Mouse (Mus musculus) limb, embryonic 11.5 days (tissue): ENCODE measurements at regions not wholly inside any gene's neighbourhood (a gene's known extent, or its start where the extent isn't known, plus 50 kb on each side); places are given as distances from the start of the nearest gene placed in this dataset.
A peak's percentile ranks its signal among the peaks of the same experiment; 100 is the strongest.

Experiments used
- ATAC-seq: fragments of 200-750 bp; cut with Nextera tagmentation; 2 replicates; pipeline ENCODE4 v1.8.0; 2017; ENCODE audit warnings: low read depth; ENCODE audit not compliant: insufficient number of reproducible peaks, low FRiP score, low TSS enrichment
- DNase-seq: peaks from one replicate; pipeline ENCODE4 v3.0.0-alpha.2; 2015; ENCODE audit warnings: low spot score
- H3K27ac ChIP-seq: fragments of 300-500 bp; sonication (generic); replicated peaks from 2 replicates; pipeline ENCODE4 v1.5.1; 2014; ENCODE audit warnings: low read depth, mild to moderate bottlenecking, low read length
- H3K27me3 ChIP-seq: fragments of 300-500 bp; sonication (generic); 2 replicates; pipeline ENCODE4 v1.6.1; 2014; ENCODE audit warnings: mild to moderate bottlenecking, low read length, mixed read lengths; ENCODE audit not compliant: control insufficient read depth, insufficient read depth
- H3K36me3 ChIP-seq: fragments of 300-500 bp; sonication (generic); 2 replicates; pipeline ENCODE4 v1.6.1; 2014; ENCODE audit warnings: mild to moderate bottlenecking, low read length, moderate library complexity, mixed read lengths; ENCODE audit not compliant: control insufficient read depth, insufficient read depth
- H3K4me1 ChIP-seq: fragments of 300-500 bp; sonication (generic); 2 replicates; pipeline ENCODE4 v1.6.1; 2014; ENCODE audit warnings: low read length, mixed read lengths; ENCODE audit not compliant: control insufficient read depth, insufficient read depth
- H3K4me2 ChIP-seq: fragments of 300-500 bp; sonication (generic); 2 replicates; pipeline ENCODE4 v1.6.1; 2014; ENCODE audit warnings: low read depth, mild to moderate bottlenecking, moderate library complexity; ENCODE audit not compliant: severe bottlenecking
- H3K4me3 ChIP-seq: fragments of 300-500 bp; sonication (generic); 2 replicates; pipeline ENCODE4 v1.5.1; 2014; ENCODE audit warnings: low read depth, low read length
- H3K9ac ChIP-seq: fragments of 300-500 bp; sonication (generic); 2 replicates; pipeline ENCODE4 v1.6.1; 2014; ENCODE audit warnings: mild to moderate bottlenecking, low read length
- H3K9me3 ChIP-seq: fragments of 300-500 bp; sonication (generic); 2 replicates; pipeline ENCODE4 v1.6.1; 2016; ENCODE audit warnings: low read length; ENCODE audit not compliant: control insufficient read depth
- WGBS: fragments of 180-500 bp; shearing (Covaris S2); extraction: QIAGEN DNeasy Blood & Tissue Kit; methylation state at CpG from one replicate; pipeline ENCODE4 v1.1.7; 2014; 5-methylcytosine and 5-hydroxymethylcytosine counted together

GRCm38 (mm10) chr6:101473956-101474355 is 96.3 kb upstream of the Pdzrn3 start:
- no peaks in the 10 kb centered on the region for H3K4me1 ChIP-seq
- DNase-seq (no peak), ATAC-seq (no peak)
- no peaks in the 10 kb centered on the region for H3K27me3 ChIP-seq
- WGBS: 77% methylated on average over 1 of the region's 1 CpGs
- H3K4me2 ChIP-seq: no peak overlapping the region
- no peak overlapping the region for H3K4me3 ChIP-seq
- H3K9ac ChIP-seq: no peak overlapping the region
- H3K27ac ChIP-seq: no peak overlapping the region
- H3K9me3 ChIP-seq: no peaks in the 10 kb centered on the region
- no peaks in the 10 kb centered on the region for H3K36me3 ChIP-seq

DNA sequence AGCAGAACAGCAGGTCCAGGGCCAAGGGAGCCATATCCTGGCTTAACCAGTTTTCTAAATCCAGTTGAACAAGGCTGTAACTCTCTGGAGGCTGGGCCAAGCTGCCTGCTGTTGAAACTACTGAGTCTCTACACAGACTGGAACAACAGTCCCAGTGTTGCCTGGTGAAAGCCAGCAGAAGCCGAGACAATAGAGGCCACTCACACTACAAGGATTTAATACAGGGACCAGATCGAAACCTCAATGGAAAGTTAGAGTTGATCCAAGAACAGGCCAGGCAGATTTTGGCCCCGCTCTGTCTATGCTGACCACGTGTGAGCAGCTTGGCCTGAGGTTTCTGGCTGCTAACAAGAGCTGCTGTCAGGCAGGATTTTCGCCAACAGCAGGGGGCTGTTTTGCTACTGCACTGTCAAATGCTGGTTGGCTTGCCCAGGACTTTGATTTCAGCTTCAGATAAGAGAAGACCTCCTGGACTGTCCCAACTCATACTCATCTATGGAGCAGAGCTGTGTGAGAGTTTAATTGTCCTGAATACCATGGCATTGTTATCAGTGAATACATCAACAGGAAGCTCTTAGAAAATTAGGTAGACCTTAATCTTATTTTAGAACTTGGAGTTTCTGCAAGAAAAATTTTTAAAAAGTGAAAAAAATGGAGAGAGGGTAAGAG is 95.7 kb upstream of the Pdzrn3 start:
- Histone ChIP-seq H3K27me3 (no peaks in the 10 kb centered on the region), H3K36me3 (no peaks in the 10 kb centered on the region), H3K9ac (no peak overlapping the region), H3K9me3 (no peaks in the 10 kb centered on the region), H3K4me1 (no peaks in the 10 kb centered on the region), H3K4me2 (no peak overlapping the region), H3K27ac (no peak overlapping the region), H3K4me3 (no peak overlapping the region)
- 35% methylated on average over 5 of the region's 5 CpGs for WGBS
- ATAC-seq: 0 out of 2 replicates have a peak, but pooled peaks have one; percentile 44
- DNase-seq: peak; percentile 36

DNA sequence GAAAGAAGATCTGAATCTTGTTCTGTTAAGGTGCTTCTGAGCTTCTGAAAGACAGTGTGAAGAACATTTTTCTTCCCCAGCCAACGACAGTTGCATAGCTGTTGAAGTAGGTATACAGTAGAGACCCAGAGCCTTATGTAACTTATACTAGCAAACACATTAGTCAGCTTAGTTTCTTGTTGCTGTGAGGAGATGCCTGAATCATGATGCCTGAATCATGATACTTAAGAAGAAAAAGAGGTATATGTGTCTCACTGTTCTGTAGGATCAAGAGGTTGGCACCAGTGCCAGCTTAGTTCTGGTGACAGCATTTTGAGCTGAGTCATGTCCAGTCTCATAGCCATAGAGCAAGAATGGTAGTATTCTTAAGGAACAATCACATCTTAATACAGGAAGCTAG is 87.2 kb upstream of the Pdzrn3 start:
- DNase-seq: no peak
- H3K27me3 ChIP-seq: no peaks in the 10 kb centered on the region

DNA sequence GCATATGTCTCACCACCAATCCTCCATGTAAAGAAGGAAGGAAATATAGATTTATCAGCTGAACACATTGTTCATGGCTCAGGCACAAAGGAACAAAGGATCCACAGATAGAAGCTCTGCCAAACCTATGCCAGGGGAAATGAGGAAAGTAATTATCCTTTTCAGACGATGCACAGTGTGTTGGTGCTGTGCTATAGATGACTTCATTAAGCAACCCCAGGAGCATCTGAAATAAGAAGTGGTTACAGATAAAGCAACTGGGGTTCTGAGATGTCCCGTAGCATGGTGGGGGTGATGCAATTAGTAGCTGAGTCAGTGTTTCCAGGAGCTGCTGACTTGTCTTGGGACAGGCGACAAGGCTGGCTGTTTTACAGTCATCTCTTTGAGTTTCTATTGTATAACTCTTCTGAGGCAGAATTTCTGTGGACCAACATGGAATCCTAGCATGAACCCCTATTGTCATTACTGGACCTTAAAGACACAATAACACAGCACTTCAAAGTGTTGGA is 86.2 kb upstream of the Pdzrn3 start:
- Histone ChIP-seq H3K9ac (no peak overlapping the region), H3K36me3 (no peaks in the 10 kb centered on the region), H3K27ac (no peak overlapping the region), H3K4me3 (no peak overlapping the region), H3K4me2 (no peak overlapping the region), H3K9me3 (no peaks in the 10 kb centered on the region), H3K27me3 (no peaks in the 10 kb centered on the region), H3K4me1 (no peaks in the 10 kb centered on the region)
- 86% methylated on average over 3 of the region's 3 CpGs for WGBS
- DNase-seq: no peak
- ATAC-seq: no peak

More for the DNA sequence above, 87.2 kb upstream of the Pdzrn3 start:
- no peaks in the 10 kb centered on the region for H3K9me3 ChIP-seq
- no peak overlapping the region for H3K9ac ChIP-seq
- no peak overlapping the region for H3K27ac ChIP-seq
- 78% methylated on average over 1 of the region's 1 CpGs for WGBS
- H3K4me3 ChIP-seq: no peak overlapping the region
- H3K36me3 ChIP-seq: no peaks in the 10 kb centered on the region
- no peaks in the 10 kb centered on the region for H3K4me1 ChIP-seq
- no peak for ATAC-seq
- H3K4me2 ChIP-seq: no peak overlapping the region

DNA sequence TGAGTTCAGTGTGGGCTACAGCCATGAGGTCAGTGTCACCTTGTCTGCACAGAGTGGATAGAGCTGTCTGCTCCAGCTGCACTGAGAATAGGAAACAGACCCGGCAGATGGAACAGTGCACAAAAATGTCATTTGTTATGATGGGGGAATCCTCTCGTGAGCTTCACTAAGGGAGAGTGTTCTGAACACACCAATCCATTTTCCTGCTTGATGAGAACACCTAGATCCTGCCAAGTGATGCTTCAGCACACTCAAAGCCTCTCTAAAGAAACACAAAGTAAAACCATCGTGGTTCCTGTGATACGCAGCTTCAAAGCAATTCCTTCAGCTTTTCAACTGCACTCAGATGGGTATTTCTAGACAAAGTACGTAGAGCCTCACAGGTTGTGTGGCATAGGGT is 69.0 kb upstream of the Pdzrn3 start:
- WGBS: 86% methylated on average over 5 of the region's 5 CpGs
- ATAC-seq: no peak

DNA sequence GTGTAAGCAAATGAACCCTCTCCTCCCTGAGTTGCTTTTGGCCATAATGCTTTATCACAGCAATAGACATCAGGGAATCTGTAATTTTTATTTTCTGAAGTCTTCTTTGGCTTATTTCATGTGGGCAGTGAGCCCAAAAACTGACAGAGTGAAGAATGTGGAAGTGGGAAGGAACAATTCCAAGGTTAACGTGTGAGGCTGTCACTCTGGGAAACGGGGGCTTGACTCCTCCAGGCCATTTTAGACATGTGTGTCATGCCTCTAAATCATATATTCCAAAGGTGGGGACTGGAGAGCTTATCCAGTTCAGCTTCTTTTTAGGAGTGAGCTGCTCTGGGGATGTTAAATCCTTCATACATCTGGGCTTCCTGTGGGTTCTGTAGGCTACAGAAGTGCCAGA is 68.6 kb upstream of the Pdzrn3 start:
- Histone ChIP-seq H3K36me3 (no peaks in the 10 kb centered on the region), H3K9me3 (no peaks in the 10 kb centered on the region)
- DNase-seq: no peak

More for the DNA sequence above, 69.0 kb upstream of the Pdzrn3 start:
- Histone ChIP-seq H3K4me1 (no peaks in the 10 kb centered on the region), H3K9me3 (no peaks in the 10 kb centered on the region), H3K9ac (no peak overlapping the region), H3K27me3 (no peaks in the 10 kb centered on the region), H3K36me3 (no peaks in the 10 kb centered on the region), H3K4me2 (no peak overlapping the region), H3K4me3 (no peak overlapping the region), H3K27ac (no peak overlapping the region)
- no peak for DNase-seq

DNA sequence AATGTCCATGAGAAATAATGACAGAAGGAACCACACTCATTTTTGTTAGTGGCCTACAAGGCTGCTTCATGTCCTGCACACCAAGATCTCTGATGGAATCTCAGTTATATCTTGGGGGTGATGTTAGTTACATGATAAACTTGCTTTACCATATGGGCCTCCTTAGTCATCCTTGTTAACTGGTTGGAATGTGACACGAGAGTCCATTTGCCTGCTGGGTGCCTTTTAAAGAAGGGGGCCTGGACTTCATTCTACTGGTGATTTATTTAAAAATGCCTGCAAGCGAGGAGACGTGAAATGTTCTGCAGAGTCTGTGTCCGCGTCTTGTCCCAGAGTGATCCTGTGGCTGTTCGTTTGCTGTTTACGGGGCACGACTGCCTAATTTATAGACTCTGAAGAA is 55.1 kb upstream of the Pdzrn3 start:
- WGBS: 11% methylated on average over 8 of the region's 8 CpGs
- no peak overlapping the region for H3K4me2 ChIP-seq

More for the DNA sequence above, 68.6 kb upstream of the Pdzrn3 start:
- ATAC-seq: no peak
- H3K4me2 ChIP-seq: no peak overlapping the region
- no peak overlapping the region for H3K9ac ChIP-seq
- no peaks in the 10 kb centered on the region for H3K4me1 ChIP-seq
- no peaks in the 10 kb centered on the region for H3K27me3 ChIP-seq
- no peak overlapping the region for H3K27ac ChIP-seq
- H3K4me3 ChIP-seq: no peak overlapping the region
- WGBS: 66% methylated on average over 2 of the region's 2 CpGs

DNA sequence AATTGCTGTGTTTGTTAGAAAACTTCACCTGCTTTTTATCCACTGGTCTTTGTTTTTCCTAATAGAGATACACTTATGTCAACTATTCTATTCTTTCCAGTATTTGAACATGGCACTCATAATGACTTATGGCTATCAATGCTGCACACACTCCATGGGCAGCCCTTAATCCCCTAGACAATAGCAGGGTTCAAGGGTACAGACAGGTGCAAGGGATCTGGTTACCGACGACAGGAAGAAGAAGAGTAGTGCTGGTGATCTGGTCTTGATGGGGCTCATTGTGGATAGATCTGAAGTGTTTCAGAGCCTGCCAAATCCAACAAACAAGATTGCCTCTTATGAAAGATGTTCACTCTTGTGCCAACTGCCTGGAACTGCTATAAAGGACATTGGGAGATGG is 51.9 kb upstream of the Pdzrn3 start:
- Histone ChIP-seq H3K9ac (no peak overlapping the region), H3K4me3 (no peak overlapping the region), H3K36me3 (no peaks in the 10 kb centered on the region), H3K4me2 (no peak overlapping the region), H3K4me1 (0 out of 2 replicates have a peak, but pooled peaks cover 5% of the 10 kb centered on the region), H3K27ac (no peak overlapping the region), H3K27me3 (peaks cover 3% of the 10 kb centered on the region; the same call in 1 of the 2 replicates), H3K9me3 (no peaks in the 10 kb centered on the region)
- DNase-seq (no peak), ATAC-seq (no peak)
- WGBS: 80% methylated on average over 2 of the region's 2 CpGs

More for the DNA sequence above, 55.1 kb upstream of the Pdzrn3 start:
- no peak overlapping the region for H3K27ac ChIP-seq
- no peak overlapping the region for H3K4me3 ChIP-seq
- DNase-seq (peak; percentile 39), ATAC-seq (no peak)
- H3K9me3 ChIP-seq: no peaks in the 10 kb centered on the region
- H3K4me1 ChIP-seq: 0 out of 2 replicates have a peak, but pooled peaks cover 5% of the 10 kb centered on the region
- no peaks in the 10 kb centered on the region for H3K36me3 ChIP-seq
- no peak overlapping the region for H3K9ac ChIP-seq
- H3K27me3 ChIP-seq: peaks cover 3% of the 10 kb centered on the region; the same call in 1 of the 2 replicates
